Mouse (Mus musculus): ENCODE results near the gene Sptbn4. TPM values are rescaled to one million over a fixed set of nuclear protein-coding genes. Genes with fewer than 3 reads are reported as not detected.

Gene Sptbn4
- polyA plus RNA-seq, 1 experiment from 2014 or later, result 0.30 TPM

DNA sequence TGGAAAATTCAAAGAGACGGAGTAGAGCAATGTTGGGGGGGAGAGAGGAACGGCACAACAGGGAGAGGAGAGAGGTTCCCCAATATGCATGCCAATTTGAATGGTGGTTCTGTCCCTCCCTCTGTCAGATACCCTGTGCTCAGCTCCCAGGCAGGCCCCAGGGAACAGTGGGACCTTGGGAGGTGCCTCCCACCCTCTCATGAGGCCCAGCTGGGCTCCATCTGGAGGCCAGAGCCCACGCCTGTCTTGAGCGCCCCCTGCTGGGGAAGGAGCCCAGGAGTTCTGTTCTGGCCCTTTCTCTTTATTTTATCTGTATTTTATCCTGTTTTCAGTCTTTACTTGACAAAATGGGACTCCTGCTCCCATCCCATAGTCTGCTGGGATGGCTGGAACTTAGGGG, 62.8 kb downstream of the Sptbn4 start:
- 38% methylated on average over 4 of the region's 4 CpGs for WGBS
- peak; percentile 58 for DNase-seq (ENCODE audit: low spot score)
- 0 out of 2 replicates have a peak overlapping the region, but pooled peaks have one; percentile 33 for H3K27ac ChIP-seq (replicated peaks)
- H3K27me3 ChIP-seq (ENCODE audit: low read depth, poor library complexity, severe bottlenecking), result peaks cover 10% of the 10 kb centered on the region; the same call in 1 of the 2 replicates
- H3K9me3 ChIP-seq (replicated peaks), result no peaks in the 10 kb centered on the region; the same call in 1 of the 2 replicates
- H3K4me3 ChIP-seq, result no peak overlapping the region
- H3K36me3 ChIP-seq, result no peaks in the 10 kb centered on the region
- peaks cover 4% of the 10 kb centered on the region; the same call in 1 of the 2 replicates for H3K4me1 ChIP-seq

DNA sequence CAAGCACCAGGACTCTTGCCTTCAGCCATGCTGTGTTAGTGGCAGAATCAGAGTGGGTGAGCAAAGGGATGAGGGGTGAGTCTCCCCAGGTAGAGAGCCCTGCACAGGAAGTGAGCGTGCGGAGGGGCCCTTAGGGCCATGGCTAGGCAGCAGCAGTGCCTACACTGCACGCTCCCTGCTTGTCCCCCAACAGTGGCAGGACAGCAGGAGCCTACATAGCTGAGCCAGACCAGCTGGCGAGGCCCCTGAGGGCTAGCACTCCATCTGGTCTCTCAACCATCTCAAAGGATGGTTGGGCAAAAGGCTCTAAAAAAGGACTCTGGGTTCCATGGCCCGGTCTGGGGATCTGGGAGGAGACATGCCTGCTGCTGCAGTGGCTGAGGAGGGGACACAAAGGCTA, 63.4 kb downstream of the Sptbn4 start:
- H3K27me3 ChIP-seq (ENCODE audit: low read depth, poor library complexity, severe bottlenecking), result peaks cover 10% of the 10 kb centered on the region; the same call in 1 of the 2 replicates
- DNase-seq (ENCODE audit: low spot score), result no peak
- no peak overlapping the region for H3K4me3 ChIP-seq
- H3K27ac ChIP-seq (replicated peaks), result 0 out of 2 replicates have a peak overlapping the region, but pooled peaks have one; percentile 33
- peaks cover 4% of the 10 kb centered on the region; the same call in 1 of the 2 replicates for H3K4me1 ChIP-seq
- H3K9me3 ChIP-seq (replicated peaks), result no peaks in the 10 kb centered on the region; the same call in 1 of the 2 replicates
- no peaks in the 10 kb centered on the region for H3K36me3 ChIP-seq
- WGBS, result 76% methylated on average over 5 of the region's 5 CpGs

GRCm38 (mm10) chr7:27383233-27383632, 64.3 kb downstream of the Sptbn4 start:
- no peak for DNase-seq (ENCODE audit: low spot score)
- H3K27me3 ChIP-seq (ENCODE audit: low read depth, poor library complexity, severe bottlenecking), result peaks cover 12% of the 10 kb centered on the region
- H3K27ac ChIP-seq (replicated peaks), result no peak overlapping the region
- H3K9me3 ChIP-seq (replicated peaks), result no peaks in the 10 kb centered on the region; the same call in 1 of the 2 replicates
- H3K4me1 ChIP-seq, result peaks cover 4% of the 10 kb centered on the region; the same call in 1 of the 2 replicates
- no peaks in the 10 kb centered on the region for H3K36me3 ChIP-seq
- 88% methylated on average over 1 of the region's 1 CpGs for WGBS
- H3K4me3 ChIP-seq, result no peak overlapping the region

- H3K36me3 ChIP-seq, result no peaks in the 10 kb centered on the region
- no peak overlapping the region for H3K4me3 ChIP-seq
- no peak overlapping the region for H3K27ac ChIP-seq (replicated peaks)
- H3K27me3 ChIP-seq (ENCODE audit: low read depth, poor library complexity, severe bottlenecking), result peaks cover 29% of the 10 kb centered on the region
- H3K4me1 ChIP-seq, result peaks cover 4% of the 10 kb centered on the region; the same call in 1 of the 2 replicates
- DNase-seq (ENCODE audit: low spot score), result no peak
- 58% methylated on average over 4 of the region's 4 CpGs for WGBS
- H3K9me3 ChIP-seq (replicated peaks), result no peaks in the 10 kb centered on the region; the same call in 1 of the 2 replicates
These were observed 65.9 kb downstream of the Sptbn4 start for GRCm38 (mm10) chr7:27381560-27381959.

DNA sequence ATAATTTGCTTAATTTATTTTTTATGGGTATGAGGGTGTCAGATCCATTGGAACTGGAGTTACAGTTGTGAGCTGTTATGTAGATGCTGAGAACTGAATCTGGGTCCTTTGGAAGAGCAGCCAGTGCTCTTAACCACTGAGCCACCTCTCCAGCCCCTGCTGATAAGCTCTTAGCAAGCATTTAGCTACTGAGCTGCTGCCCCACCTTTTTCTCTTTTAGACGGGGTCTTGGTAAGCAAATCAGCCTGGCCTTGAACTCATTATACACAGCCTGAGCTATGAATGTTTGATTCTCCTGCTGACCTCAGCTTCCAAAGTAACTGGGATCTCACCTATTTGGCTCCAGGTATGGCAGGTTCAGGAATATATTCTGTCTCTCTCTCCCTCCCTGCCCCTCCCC, 66.5 kb downstream of the Sptbn4 start:
- Histone ChIP-seq H3K27me3 (ENCODE audit: low read depth, poor library complexity, severe bottlenecking) (peaks cover 34% of the 10 kb centered on the region), H3K9me3 (replicated peaks) (no peaks in the 10 kb centered on the region; the same call in 1 of the 2 replicates), H3K36me3 (no peaks in the 10 kb centered on the region), H3K27ac (replicated peaks) (no peak overlapping the region), H3K4me1 (peaks cover 4% of the 10 kb centered on the region; the same call in 1 of the 2 replicates), H3K4me3 (no peak overlapping the region)
- WGBS, result 56% methylated on average over 1 of the region's 1 CpGs
- DNase-seq (ENCODE audit: low spot score), result no peak

DNA sequence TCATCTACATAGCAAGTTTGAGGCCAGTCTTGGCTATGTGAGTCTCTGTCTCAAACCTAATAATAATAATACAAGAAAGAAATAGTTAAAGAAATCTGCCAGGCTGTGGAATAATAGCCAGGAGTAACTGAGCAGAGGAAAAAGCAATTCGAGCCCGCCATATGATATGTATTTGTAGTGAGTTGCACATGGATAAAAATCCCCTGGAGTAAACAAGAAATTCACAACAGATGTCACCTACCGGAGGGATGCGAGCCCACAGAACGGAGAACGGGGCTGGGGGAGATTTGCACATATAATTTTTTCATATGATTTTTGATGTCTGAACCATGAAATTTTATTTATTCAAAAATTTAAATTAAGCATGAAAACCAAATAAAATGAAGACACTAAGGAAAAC, 67.7 kb downstream of the Sptbn4 start:
- Histone ChIP-seq H3K36me3 (no peaks in the 10 kb centered on the region), H3K27me3 (ENCODE audit: low read depth, poor library complexity, severe bottlenecking) (peaks cover 42% of the 10 kb centered on the region), H3K4me3 (no peak overlapping the region), H3K9me3 (replicated peaks) (no peaks in the 10 kb centered on the region; the same call in 1 of the 2 replicates), H3K4me1 (peaks cover 8% of the 10 kb centered on the region), H3K27ac (replicated peaks) (no peak overlapping the region)
- WGBS, result 91% methylated on average over 6 of the region's 6 CpGs
- no peak for DNase-seq (ENCODE audit: low spot score)

- peaks cover 56% of the 10 kb centered on the region for H3K27me3 ChIP-seq (ENCODE audit: low read depth, poor library complexity, severe bottlenecking)
- H3K36me3 ChIP-seq, result no peaks in the 10 kb centered on the region
- H3K4me1 ChIP-seq, result peaks cover 4% of the 10 kb centered on the region; the same call in 1 of the 2 replicates
- H3K27ac ChIP-seq (replicated peaks), result no peak overlapping the region
- no peak for DNase-seq (ENCODE audit: low spot score)
- H3K9me3 ChIP-seq (replicated peaks), result peaks cover 3% of the 10 kb centered on the region; the same call in 1 of the 2 replicates
- WGBS, result 26% methylated on average over 4 of the region's 4 CpGs
- no peak overlapping the region for H3K4me3 ChIP-seq
These were observed 69.1 kb downstream of the Sptbn4 start for GRCm38 (mm10) chr7:27378431-27378830.

- H3K4me3 ChIP-seq, result peak overlapping the region; percentile 5; the same call in 1 of the 2 replicates
- H3K27ac ChIP-seq (replicated peaks), result no peak overlapping the region
- no peaks in the 10 kb centered on the region for H3K36me3 ChIP-seq
- peaks cover 13% of the 10 kb centered on the region for H3K4me1 ChIP-seq
- no peak for DNase-seq (ENCODE audit: low spot score)
- WGBS, result 2% methylated on average over 22 of the region's 22 CpGs
- H3K9me3 ChIP-seq (replicated peaks), result peaks cover 6% of the 10 kb centered on the region; the same call in 1 of the 2 replicates
- peaks cover 82% of the 10 kb centered on the region for H3K27me3 ChIP-seq (ENCODE audit: low read depth, poor library complexity, severe bottlenecking)
These were observed 72.2 kb downstream of the Sptbn4 start for GRCm38 (mm10) chr7:27375274-27375673.

GRCm38 (mm10) chr7:27371715-27372462, 75.6 kb downstream of the Sptbn4 start:
- Histone ChIP-seq H3K4me1 (peaks cover 18% of the 10 kb centered on the region), H3K9me3 (replicated peaks) (peaks cover 15% of the 10 kb centered on the region), H3K4me3 (peak overlapping the region; percentile 40), H3K27me3 (ENCODE audit: low read depth, poor library complexity, severe bottlenecking) (peaks cover 100% of the 10 kb centered on the region), H3K27ac (replicated peaks) (no peak overlapping the region), H3K36me3 (no peaks in the 10 kb centered on the region)
- WGBS, result 6% methylated on average over 44 of the region's 44 CpGs
- peak; percentile 41 for DNase-seq (ENCODE audit: low spot score)

DNA sequence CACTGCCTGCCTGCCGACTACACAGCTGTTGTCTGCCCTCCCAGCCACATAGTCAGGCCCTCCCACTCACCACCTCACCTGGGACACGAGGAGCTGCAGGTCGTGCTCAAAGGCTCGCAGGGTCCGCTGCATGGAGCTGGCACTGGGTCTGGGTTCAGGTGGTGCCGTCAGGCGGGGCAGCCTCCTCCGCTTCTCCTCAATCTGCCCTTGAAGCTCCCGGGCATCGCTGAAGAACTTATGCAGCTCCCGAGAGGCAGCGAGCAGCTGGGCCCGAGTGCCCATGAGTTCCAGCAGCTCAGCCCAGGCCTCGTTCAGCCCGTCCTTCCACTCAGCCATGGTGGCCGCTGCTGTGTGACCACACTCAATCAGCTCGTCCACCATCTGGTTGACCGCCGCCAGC, 78.4 kb downstream of the Sptbn4 start:
- WGBS, result 87% methylated on average over 19 of the region's 19 CpGs
- no peak for DNase-seq (ENCODE audit: low spot score)

DNA sequence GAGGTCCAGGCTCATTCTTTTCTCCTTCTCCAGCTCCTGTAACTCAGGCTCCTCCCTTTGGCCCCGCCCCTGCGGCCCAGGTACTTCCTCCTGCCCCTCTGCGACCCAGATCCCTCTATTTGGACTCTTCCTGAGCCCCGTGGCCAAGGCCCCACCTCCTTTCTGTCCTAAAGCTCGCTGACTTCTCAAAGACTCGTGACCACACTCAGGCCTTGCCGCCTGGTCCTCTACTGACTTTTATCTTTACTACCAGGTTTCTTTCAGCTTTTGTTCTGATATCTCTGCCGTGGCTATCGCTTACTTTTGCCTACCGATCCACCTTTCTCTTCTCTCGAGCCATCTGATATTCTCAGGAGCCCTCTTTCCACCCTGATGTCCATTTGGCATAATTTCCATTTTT, 79.5 kb downstream of the Sptbn4 start:
- no peak for DNase-seq (ENCODE audit: low spot score)
- Histone ChIP-seq H3K4me3 (peak overlapping the region; percentile 26), H3K27me3 (ENCODE audit: low read depth, poor library complexity, severe bottlenecking) (peaks cover 100% of the 10 kb centered on the region), H3K36me3 (no peaks in the 10 kb centered on the region), H3K9me3 (replicated peaks) (peaks cover 11% of the 10 kb centered on the region), H3K27ac (replicated peaks) (no peak overlapping the region), H3K4me1 (peaks cover 26% of the 10 kb centered on the region)
- WGBS, result 15% methylated on average over 11 of the region's 11 CpGs

More for the DNA sequence above, 78.4 kb downstream of the Sptbn4 start:
- H3K36me3 ChIP-seq, result no peaks in the 10 kb centered on the region
- H3K4me1 ChIP-seq, result peaks cover 22% of the 10 kb centered on the region
- H3K27me3 ChIP-seq (ENCODE audit: low read depth, poor library complexity, severe bottlenecking), result peaks cover 100% of the 10 kb centered on the region
- no peak overlapping the region for H3K27ac ChIP-seq (replicated peaks)
- H3K4me3 ChIP-seq, result no peak overlapping the region
- peaks cover 15% of the 10 kb centered on the region for H3K9me3 ChIP-seq (replicated peaks)

- H3K9me3 ChIP-seq (replicated peaks), result peaks cover 11% of the 10 kb centered on the region
- DNase-seq (ENCODE audit: low spot score), result no peak
- 45% methylated on average over 21 of the region's 21 CpGs for WGBS
- peaks cover 96% of the 10 kb centered on the region for H3K27me3 ChIP-seq (ENCODE audit: low read depth, poor library complexity, severe bottlenecking)
- no peak overlapping the region for H3K4me3 ChIP-seq
- no peaks in the 10 kb centered on the region for H3K36me3 ChIP-seq
- H3K27ac ChIP-seq (replicated peaks), result no peak overlapping the region
- peaks cover 23% of the 10 kb centered on the region for H3K4me1 ChIP-seq
These were observed 81.2 kb downstream of the Sptbn4 start for GRCm38 (mm10) chr7:27366082-27366844.

Measured in midbrain, embryonic 10.5 days (tissue).